Mouse (Mus musculus): ENCODE measurements around the gene G6pc. TPM values are rescaled to one million over a fixed set of nuclear protein-coding genes. Genes with fewer than 3 reads are reported as not detected.
"Not testable (repeated sequence)": the region's sequence is repeated elsewhere in the genome, so short reads cannot be mapped to it uniquely, and the experiment has no call there.

The G6pc gene
- 0.13 TPM in 1 of 2 replicates, not detected in the other for polyA plus RNA-seq (2012; rRNA removed)

GRCm38 (mm10) chr11:101367326-101367935 is at the start of gene G6pc:
Gene G6pc (plus strand): TSS chr11:101367561.
- no peaks in the 10 kb centered on the region for H3K4me1 ChIP-seq (ENCODE audit: control insufficient read depth, insufficient read depth, low read length)
- H3K4me3 ChIP-seq (replicated peaks; ENCODE audit: extremely low read depth, low read depth, low read length), result no peak within 1 kb of the TSS
- no peak for TF ChIP-seq POLR2A (IDR thresholded peaks at IDR 0.05; ENCODE audit: borderline replicate concordance, extremely low read depth, low read depth, low read length)
- TF ChIP-seq CTCF (IDR thresholded peaks at IDR 0.05; ENCODE audit: insufficient read depth, low read length), result no peak
- whole genome bisulfite sequencing, result 81% methylated on average over 8 of the region's 8 CpGs
- no peak for DNase-seq

- 5% methylated on average over 4 of the region's 4 CpGs for WGBS
- peak; percentile 54 for DNase-seq
- H3K4me3 ChIP-seq (replicated peaks; ENCODE audit: extremely low read depth, low read depth, low read length), result no peak overlapping the region
- H3K4me1 ChIP-seq (ENCODE audit: control insufficient read depth, insufficient read depth, low read length), result no peaks in the 10 kb centered on the region
- no peak for TF ChIP-seq POLR2A (IDR thresholded peaks at IDR 0.05; ENCODE audit: borderline replicate concordance, extremely low read depth, low read depth, low read length)
- TF ChIP-seq CTCF (IDR thresholded peaks at IDR 0.05; ENCODE audit: insufficient read depth, low read length), result peak; percentile 96
These were observed 43.8 kb upstream of the G6pc start for GRCm38 (mm10) chr11:101323609-101324008.

- TF ChIP-seq CTCF (IDR thresholded peaks at IDR 0.05; ENCODE audit: insufficient read depth, low read length), result no peak
- TF ChIP-seq POLR2A (IDR thresholded peaks at IDR 0.05; ENCODE audit: borderline replicate concordance, extremely low read depth, low read depth, low read length), result no peak
- no peak for DNase-seq
- H3K4me1 ChIP-seq (ENCODE audit: control insufficient read depth, insufficient read depth, low read length), result no peaks in the 10 kb centered on the region
- 76% methylated on average over 5 of the region's 5 CpGs for WGBS
- no peak within 1 kb of the TSS for H3K4me3 ChIP-seq (replicated peaks; ENCODE audit: extremely low read depth, low read depth, low read length)
These were observed 42.6 kb upstream of the G6pc start, which contains the start of gene Aoc2 for GRCm38 (mm10) chr11:101324763-101325162. Gene Aoc2 (plus strand): TSS chr11:101325063.

DNA sequence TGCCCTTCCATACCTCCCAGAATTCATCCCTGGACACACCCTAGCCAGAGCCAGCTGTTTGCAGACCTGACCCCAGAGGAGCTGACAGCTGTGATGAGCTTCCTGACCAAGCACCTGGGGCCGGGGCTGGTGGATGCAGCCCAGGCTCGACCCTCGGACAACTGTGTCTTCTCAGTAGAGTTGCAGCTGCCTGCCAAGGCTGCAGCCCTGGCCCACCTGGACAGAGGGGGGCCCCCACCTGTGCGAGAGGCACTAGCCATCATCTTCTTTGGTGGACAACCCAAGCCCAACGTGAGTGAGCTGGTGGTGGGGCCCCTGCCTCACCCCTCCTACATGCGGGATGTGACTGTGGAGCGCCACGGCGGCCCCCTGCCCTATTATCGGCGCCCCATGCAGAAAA is 42.2 kb upstream of the G6pc start:
- 87% methylated on average over 11 of the region's 11 CpGs for WGBS
- not testable (repeated sequence) for DNase-seq; H3K4me1 ChIP-seq (ENCODE audit: control insufficient read depth, insufficient read depth, low read length)

GRCm38 (mm10) chr11:101326147-101326546 is 41.2 kb upstream of the G6pc start:
- TF ChIP-seq POLR2A (IDR thresholded peaks at IDR 0.05; ENCODE audit: borderline replicate concordance, extremely low read depth, low read depth, low read length) (no peak), CTCF (IDR thresholded peaks at IDR 0.05; ENCODE audit: insufficient read depth, low read length) (no peak)
- WGBS, result 87% methylated on average over 11 of the region's 11 CpGs

More for the DNA sequence above, 42.2 kb upstream of the G6pc start:
- not testable (repeated sequence) for H3K4me3 ChIP-seq (replicated peaks; ENCODE audit: extremely low read depth, low read depth, low read length)

GRCm38 (mm10) chr11:101327311-101327710 is 40.0 kb upstream of the G6pc start:
- 38% methylated on average over 3 of the region's 3 CpGs for WGBS
- TF ChIP-seq POLR2A (IDR thresholded peaks at IDR 0.05; ENCODE audit: borderline replicate concordance, extremely low read depth, low read depth, low read length) (no peak), CTCF (IDR thresholded peaks at IDR 0.05; ENCODE audit: insufficient read depth, low read length) (no peak)

More at GRCm38 (mm10) chr11:101326147-101326546, 41.2 kb upstream of the G6pc start:
- Histone ChIP-seq H3K4me1 (ENCODE audit: control insufficient read depth, insufficient read depth, low read length) (no peaks in the 10 kb centered on the region), H3K4me3 (replicated peaks; ENCODE audit: extremely low read depth, low read depth, low read length) (no peak overlapping the region)
- DNase-seq, result no peak

DNA sequence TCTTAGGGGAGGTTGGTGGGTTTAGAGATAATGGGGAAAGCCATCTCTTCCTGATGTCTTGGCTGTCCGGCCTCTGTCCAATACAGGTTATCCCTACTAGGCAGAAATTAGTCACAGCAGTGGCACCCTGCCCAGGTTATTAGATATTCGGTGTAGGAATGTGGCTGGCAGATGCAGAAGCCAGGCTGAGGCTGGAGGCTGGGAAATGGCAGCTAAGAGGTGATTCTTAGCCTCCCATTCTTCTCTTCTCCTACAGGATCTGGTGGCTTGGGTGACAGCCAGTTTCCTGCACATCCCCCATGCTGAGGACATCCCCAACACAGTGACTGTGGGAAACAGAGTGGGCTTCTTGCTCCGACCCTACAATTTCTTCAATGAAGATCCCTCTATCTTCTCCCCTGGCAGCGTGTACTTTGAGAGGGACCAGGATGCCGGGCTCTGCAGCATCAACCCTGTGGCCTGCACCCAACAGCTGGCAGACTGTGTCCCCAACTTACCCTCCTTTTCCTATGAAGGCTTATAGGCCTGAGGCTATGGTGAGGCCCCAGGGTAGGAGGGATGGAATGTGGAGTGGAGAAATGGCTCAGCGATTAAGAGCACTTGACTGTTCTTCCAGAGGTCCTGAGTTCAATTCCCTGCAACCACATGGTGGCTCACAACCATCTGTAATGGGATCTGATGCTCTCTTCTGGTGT is 38.3 kb upstream of the G6pc start:
- TF ChIP-seq CTCF (IDR thresholded peaks at IDR 0.05; ENCODE audit: insufficient read depth, low read length) (no peak), POLR2A (IDR thresholded peaks at IDR 0.05; ENCODE audit: borderline replicate concordance, extremely low read depth, low read depth, low read length) (no peak)
- DNase-seq, result no peak

More at GRCm38 (mm10) chr11:101327311-101327710, 40.0 kb upstream of the G6pc start:
- DNase-seq, result no peak
- H3K4me1 ChIP-seq (ENCODE audit: control insufficient read depth, insufficient read depth, low read length), result no peaks in the 10 kb centered on the region
- no peak overlapping the region for H3K4me3 ChIP-seq (replicated peaks; ENCODE audit: extremely low read depth, low read depth, low read length)

GRCm38 (mm10) chr11:101330371-101330924 is 36.9 kb upstream of the G6pc start, which contains the start of gene Aoc3:
Gene Aoc3 (plus strand): TSS chr11:101330605.
- no peak for DNase-seq
- TF ChIP-seq CTCF (IDR thresholded peaks at IDR 0.05; ENCODE audit: insufficient read depth, low read length), result no peak
- TF ChIP-seq POLR2A (IDR thresholded peaks at IDR 0.05; ENCODE audit: borderline replicate concordance, extremely low read depth, low read depth, low read length), result no peak
- Histone ChIP-seq H3K4me3 (replicated peaks; ENCODE audit: extremely low read depth, low read depth, low read length) (no peak within 1 kb of the TSS), H3K4me1 (ENCODE audit: control insufficient read depth, insufficient read depth, low read length) (no peaks in the 10 kb centered on the region)
- whole genome bisulfite sequencing, result 54% methylated on average over 7 of the region's 7 CpGs

More for the DNA sequence above, 38.3 kb upstream of the G6pc start:
- WGBS, result 64% methylated on average over 6 of the region's 6 CpGs
- Histone ChIP-seq H3K4me1 (ENCODE audit: control insufficient read depth, insufficient read depth, low read length) (no peaks in the 10 kb centered on the region), H3K4me3 (replicated peaks; ENCODE audit: extremely low read depth, low read depth, low read length) (no peak overlapping the region)

DNA sequence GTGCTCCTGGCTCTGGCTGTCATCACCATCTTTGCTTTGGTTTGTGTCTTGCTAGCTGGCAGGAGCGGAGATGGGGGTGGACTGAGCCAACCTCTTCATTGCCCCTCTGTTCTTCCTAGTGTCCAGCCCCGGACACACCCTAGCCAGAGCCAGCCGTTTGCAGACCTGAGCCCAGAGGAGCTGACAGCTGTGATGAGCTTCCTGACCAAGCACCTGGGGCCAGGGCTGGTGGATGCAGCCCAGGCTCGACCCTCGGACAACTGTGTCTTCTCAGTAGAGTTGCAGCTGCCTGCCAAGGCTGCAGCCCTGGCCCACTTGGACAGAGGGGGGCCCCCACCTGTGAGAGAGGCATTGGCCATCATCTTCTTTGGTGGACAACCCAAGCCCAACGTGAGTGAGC is 36.4 kb upstream of the G6pc start:
- not testable (repeated sequence) for DNase-seq; H3K4me3 ChIP-seq (replicated peaks; ENCODE audit: extremely low read depth, low read depth, low read length); H3K4me1 ChIP-seq (ENCODE audit: control insufficient read depth, insufficient read depth, low read length)
- 71% methylated on average over 6 of the region's 6 CpGs for WGBS

DNA sequence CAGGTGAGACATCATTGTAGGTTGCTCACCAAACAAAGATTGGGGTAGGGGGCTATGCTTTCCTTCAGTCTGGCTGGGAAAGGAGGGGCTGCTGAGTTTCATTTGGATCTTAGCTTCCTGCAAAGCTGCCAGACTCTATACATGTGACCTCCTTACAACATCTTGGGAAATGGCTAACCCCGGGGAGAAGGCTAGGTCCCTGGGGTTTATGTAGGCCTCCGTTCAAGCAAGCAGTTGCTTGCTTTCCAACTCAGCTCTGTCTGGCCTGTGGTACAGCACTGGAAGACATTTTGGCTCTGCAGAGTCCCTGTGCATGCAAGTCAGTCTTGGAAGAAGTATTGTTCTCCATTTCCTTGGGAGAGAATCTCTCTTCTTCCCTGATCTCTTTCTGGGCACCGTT is 34.8 kb upstream of the G6pc start:
- no peak for TF ChIP-seq POLR2A (IDR thresholded peaks at IDR 0.05; ENCODE audit: borderline replicate concordance, extremely low read depth, low read depth, low read length)
- TF ChIP-seq CTCF (IDR thresholded peaks at IDR 0.05; ENCODE audit: insufficient read depth, low read length), result no peak
- H3K4me1 ChIP-seq (ENCODE audit: control insufficient read depth, insufficient read depth, low read length), result no peaks in the 10 kb centered on the region
- no peak for DNase-seq
- H3K4me3 ChIP-seq (replicated peaks; ENCODE audit: extremely low read depth, low read depth, low read length), result no peak overlapping the region
- WGBS, result 65% methylated on average over 3 of the region's 3 CpGs
